Mouse (Mus musculus) E14TG2a.4 (cell line): ENCODE data around the gene Olfr1513.

Source experiments
- CTCF ChIP-seq: conservative IDR thresholded peaks from 2 replicates; pipeline ENCODE4 v1.5.1; 2014; ENCODE audit warnings: low read length
- NANOG ChIP-seq: IDR thresholded peaks from 2 replicates; pipeline ENCODE4 v1.6.1; 2014; ENCODE audit warnings: borderline replicate concordance, low read length, mixed read lengths

GRCm38 (mm10) chr14:52368741-52369140 lies 12.5 kb upstream of the Olfr1513 start:
- TF ChIP-seq CTCF (no peak), NANOG (no peak)
